Mouse (Mus musculus) left cerebral cortex, adult 2 months (tissue): ENCODE measurements around the gene Dab2ip. TPM values are rescaled to one million over a fixed set of nuclear protein-coding genes. Genes with fewer than 3 reads are reported as not detected.

Experiments
- DNase-seq, 2 experiments: peaks; one replicate each; pipeline ENCODE4 v3.0.0; 2021 to 2022; ENCODE audit warnings: low spot score in 2 of 2, mixed read lengths in 1 of 2; ENCODE audit errors: extremely low spot score in 1 of 2
- H3K27ac ChIP-seq: fragments of 200-600 bp; 2 replicates; pipeline ENCODE4 v1.8.1; 2022
- H3K4me3 ChIP-seq: fragments of 200-600 bp; 2 replicates; pipeline ENCODE4 v1.8.1; 2022
- CTCF ChIP-seq: fragments of 200-600 bp; IDR thresholded peaks from 2 replicates; pipeline ENCODE4 v1.8.1; 2022; ENCODE audit warnings: antibody characterized with exemption, mild to moderate bottlenecking, moderate library complexity
- intact Hi-C: fragments of 180-260 bp; cut with DNase I; formaldehyde crosslinking; loops from one replicate; pipeline ENCODE4 v1.15.1; 2025
- total RNA-seq, 2 experiments: library from RNA; stranded (reverse); gene quantifications; 2 replicates each; pipeline ENCODE4 v1.2.3; 2021

Gene Dab2ip
- total RNA-seq, 2 experiments from 2014 or later = 144 to 152 TPM

DNA sequence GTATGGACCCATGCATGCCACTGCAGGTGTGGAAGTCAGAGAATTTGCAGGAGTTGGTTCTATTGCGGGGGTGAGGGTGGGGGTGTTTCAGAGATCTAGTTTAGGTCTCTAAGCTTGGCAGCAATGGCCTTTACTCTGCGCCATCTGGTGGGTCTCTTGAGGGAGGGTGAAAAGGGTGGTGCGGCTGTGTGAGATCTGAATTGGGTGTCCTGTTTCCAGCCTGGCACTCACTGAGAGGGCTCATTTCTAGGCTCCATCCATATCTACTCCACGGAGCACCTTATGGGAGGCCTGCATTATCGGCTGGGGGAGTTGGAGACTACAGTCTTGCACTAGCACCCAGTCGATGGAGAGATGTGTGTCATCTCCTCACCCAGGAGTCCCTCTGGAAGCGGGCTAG, 60.9 kb downstream of the Dab2ip start:
- no peak for TF ChIP-seq CTCF
- H3K27ac ChIP-seq = no peak overlapping the region
- intact Hi-C loops = no loop called here
- DNase-seq = no peak
- H3K4me3 ChIP-seq = no peak overlapping the region

DNA sequence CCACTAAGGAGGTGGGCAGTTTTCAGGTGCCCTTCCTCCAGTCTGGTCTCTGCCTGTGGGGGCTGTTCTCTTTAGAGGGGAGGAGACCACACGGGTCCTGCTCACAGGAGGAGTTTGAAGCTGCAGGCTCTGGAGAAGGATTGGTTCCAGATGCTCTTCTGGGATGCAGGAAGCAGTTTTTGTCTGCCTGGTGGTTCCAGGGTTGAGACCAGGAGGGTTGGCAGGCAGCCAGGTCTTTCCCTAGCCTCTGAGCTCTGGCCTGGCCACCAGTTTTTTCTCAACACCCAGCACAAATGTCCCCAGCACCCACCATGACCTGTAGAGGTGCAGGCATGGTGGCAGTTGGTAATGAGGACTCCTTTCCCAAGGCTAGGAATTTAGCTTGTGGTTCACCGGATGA, 61.5 kb downstream of the Dab2ip start:
- no peak overlapping the region for H3K27ac ChIP-seq
- TF ChIP-seq CTCF = no peak

DNA sequence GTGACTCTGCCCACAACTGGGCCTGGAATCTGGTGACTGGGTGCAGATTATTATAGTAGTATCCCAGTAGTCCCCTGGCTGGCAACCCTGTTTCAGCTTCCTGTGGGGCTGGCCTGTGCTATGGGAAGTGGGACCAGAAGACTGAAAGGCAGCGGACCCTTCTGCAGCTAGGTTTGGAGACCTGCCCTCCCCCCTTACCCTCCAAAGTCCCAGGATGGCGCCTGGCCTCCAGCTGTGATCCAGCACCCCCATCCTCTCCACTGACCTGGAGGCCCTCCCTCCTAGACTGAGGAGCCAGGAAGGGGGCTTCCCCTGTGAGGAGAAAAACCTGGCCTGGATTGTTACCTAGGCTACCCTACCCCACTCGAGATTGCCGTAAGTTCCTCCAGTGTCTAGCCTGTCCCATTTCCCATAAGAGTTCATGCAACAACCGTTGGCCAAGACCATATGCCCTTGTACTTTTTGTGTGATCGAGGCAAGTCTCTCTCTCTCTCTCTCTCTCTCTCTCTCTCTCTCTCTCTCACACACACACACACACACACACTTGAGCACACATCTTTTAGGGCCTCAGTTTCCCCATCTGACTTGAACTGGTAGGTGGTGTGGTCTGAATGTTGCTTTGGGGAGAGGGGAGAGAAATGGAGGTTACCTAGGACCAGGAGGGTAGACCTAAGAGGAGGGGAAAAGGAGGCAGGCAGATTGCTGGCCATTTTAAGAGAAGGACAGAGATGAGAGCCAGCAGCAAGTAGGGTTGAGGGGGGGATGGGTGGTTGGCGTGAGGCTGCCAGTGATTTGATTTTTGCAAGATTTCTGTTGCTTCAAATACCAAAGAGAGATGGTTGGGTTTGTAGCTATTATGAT, 62.5 kb downstream of the Dab2ip start:
- TF ChIP-seq CTCF = no peak
- no peak for DNase-seq
- H3K4me3 ChIP-seq = no peak overlapping the region
- no peak overlapping the region for H3K27ac ChIP-seq
- intact Hi-C loops = no loop called here

More for the DNA sequence above, 61.5 kb downstream of the Dab2ip start:
- H3K4me3 ChIP-seq = no peak overlapping the region
- intact Hi-C loops = no loop called here
- DNase-seq = no peak

DNA sequence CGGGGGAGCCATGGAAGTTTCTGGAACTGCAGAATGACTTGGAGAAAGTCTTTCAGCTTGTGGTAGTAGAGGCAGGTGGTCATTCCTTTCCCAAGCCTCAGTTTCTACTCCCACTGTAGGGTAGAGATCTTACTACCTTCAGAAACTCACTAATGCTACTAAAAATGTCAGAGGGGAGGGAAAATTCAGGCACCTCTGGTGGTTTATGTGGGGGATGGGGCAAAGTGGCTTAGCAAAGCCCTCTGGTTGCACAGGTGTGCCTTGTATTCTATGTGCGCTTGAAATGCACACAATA, 63.1 kb downstream of the Dab2ip start:
- no peak for TF ChIP-seq CTCF
- intact Hi-C loops = no loop called here
- no peak overlapping the region for H3K4me3 ChIP-seq
- no peak overlapping the region for H3K27ac ChIP-seq
- DNase-seq = no peak

DNA sequence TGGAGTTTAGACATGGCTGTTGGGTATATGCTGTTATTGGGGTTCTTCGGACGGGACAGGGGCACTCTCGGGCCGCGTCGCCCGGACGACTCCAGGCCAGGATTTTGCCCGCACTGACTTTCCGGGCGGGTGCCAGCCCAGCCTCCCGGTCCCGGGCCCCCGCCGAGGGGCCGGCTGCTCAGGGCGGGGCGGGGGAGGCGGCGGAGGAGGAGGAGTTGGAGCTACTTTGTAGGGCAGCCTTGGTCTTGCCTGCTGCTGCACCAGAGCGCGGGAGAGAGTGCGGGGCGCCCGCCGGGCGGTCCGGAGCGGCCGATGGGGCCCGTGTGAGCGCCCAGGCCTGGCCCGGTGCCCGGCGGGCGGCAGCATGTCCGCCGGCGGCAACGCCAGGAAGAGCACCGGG, 63.7 kb downstream of the Dab2ip start:
- H3K27ac ChIP-seq = peak overlapping the region; percentile 61
- intact Hi-C loops = no loop called here
- no peak for TF ChIP-seq CTCF

DNA sequence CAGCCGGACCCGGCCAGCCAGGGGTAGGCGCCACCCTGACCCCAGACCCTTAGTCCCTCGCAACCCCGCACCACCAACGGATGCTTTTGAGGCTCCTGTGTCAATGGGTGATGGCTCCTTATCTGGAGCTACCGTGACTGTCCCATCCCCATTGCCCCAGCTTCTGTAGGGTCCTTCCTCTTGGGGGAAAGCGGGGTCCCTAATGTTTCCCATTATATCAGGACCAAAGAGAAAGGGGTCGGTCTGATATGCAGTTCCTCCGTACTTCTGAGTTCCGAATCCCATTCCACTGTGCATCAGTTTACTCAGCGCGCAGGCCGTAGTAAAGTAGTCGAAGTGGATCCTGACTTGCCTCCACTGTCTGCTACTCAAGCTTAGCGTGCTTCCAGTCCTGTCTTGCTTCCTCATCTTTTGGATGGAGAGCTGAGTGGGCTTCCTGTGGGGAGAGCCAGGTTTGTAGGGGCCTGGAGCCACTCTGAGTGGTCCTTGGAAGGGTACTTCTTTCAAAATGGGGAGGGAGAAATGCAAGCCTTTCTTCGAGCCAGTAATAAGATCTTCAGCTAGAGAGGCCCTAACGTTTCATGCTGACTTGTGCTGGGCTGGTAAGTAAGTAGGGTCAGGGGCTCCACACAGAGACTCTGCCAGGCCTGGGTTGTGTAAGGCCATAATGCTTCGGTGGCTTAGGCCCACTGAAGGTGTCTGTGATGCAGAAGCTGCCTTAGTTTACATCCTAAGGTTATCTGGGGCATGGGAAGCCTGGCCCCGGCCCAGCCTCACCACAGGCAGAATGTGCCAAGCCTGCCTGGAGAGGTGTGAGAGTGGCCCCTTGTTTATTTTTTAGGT, 64.4 kb downstream of the Dab2ip start:
- H3K4me3 ChIP-seq = peak overlapping the region; percentile 49
- peak overlapping the region; percentile 61 for H3K27ac ChIP-seq
- TF ChIP-seq CTCF = no peak
- no peak for DNase-seq
- intact Hi-C loops = no loop called here

More for the DNA sequence above, 63.7 kb downstream of the Dab2ip start:
- peak overlapping the region; percentile 49 for H3K4me3 ChIP-seq
- peak; percentile 29 to 34 for DNase-seq

DNA sequence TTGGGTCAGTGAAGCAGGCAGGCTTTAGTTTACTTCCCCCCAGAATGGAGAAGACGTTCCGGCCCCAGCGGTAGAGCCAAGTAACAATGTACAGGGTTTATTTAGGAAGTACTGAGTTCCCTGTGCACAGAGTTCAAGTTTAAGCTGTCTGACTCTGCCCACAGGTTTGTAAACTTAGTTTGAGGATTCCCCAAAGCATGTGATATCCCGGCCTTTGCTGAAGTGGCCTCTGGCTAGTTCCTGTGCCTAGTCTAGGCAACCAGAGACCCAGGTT, 65.0 kb downstream of the Dab2ip start:
- peak overlapping the region; percentile 49 for H3K4me3 ChIP-seq
- TF ChIP-seq CTCF = no peak
- H3K27ac ChIP-seq = no peak overlapping the region; the same call in 1 of the 2 replicates
- intact Hi-C loops = no loop called here
- no peak for DNase-seq

DNA sequence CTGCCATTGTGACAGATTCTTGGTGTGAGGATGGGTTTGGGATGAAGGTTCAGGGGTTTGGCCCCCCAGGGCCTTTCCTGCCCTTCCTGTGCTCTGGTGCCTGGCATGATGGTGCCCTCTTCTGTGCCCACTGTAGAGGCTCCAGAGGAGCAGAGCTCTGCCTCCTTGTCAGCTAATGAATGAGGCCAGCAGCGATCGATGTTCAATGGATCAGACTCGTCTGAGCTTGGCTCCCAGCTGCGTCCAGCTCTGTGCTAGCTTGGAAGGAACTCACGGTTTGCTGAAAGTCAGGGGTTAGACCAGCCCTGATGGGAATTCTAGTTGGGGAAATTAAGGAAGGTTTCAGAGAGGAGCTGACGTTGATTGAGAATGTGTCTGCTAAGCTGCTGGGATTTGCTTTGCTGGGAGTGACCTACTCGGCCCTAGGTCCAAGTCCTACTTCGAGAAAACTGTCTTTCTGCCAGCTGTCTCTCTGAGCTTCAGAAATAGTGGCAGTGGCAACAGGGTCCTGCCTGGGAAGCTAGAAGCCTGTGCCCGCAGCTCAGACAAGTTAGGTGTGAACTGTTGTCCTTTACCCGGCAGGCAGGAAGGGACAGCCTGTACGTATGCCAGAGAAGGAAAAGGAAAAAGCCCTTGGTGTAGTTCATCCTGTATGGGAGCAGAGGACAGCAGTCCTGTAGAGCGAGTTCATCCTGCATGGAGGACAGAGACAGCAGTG, 65.5 kb downstream of the Dab2ip start:
- DNase-seq = no peak
- intact Hi-C loops = no loop called here
- TF ChIP-seq CTCF = no peak
- Histone ChIP-seq H3K4me3 (peak overlapping the region; percentile 19), H3K27ac (peak overlapping the region; percentile 9; the same call in 1 of the 2 replicates)

DNA sequence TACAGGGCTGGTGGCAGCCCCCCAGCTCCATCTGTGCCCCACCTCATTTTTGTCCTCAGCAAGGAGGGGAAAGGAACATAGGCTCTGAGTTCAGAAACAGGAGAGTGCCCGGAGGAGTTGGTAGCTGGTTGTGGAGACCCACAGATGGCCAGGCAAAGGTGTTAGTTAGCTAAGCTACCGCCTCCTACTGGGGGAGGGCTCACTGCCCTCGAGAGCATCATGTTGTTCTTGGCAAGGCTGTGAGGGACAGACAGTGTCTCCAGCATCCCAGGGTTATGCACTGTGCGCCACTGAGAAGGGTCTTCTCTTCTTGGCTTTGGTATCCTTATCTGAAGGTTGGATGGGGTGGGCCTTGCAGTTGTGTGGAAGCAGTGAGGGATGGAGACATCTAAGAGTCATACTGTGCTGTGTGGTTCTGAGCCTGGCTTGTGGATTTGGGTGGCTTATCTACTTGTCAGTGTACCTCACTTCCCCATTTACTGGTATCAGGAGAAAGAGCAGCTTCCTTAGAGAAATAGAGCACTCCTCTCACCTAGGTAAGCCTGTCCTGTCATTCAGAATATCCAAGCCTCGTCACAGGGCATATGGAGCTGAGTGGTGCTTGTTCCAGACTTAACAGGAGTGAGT, 66.4 kb downstream of the Dab2ip start:
- no peak for DNase-seq
- Histone ChIP-seq H3K4me3 (no peak overlapping the region), H3K27ac (peak overlapping the region; percentile 24; the same call in 1 of the 2 replicates)
- peak; percentile 5; the same call in 1 of the 2 replicates for TF ChIP-seq CTCF
- intact Hi-C loops = no loop called here

DNA sequence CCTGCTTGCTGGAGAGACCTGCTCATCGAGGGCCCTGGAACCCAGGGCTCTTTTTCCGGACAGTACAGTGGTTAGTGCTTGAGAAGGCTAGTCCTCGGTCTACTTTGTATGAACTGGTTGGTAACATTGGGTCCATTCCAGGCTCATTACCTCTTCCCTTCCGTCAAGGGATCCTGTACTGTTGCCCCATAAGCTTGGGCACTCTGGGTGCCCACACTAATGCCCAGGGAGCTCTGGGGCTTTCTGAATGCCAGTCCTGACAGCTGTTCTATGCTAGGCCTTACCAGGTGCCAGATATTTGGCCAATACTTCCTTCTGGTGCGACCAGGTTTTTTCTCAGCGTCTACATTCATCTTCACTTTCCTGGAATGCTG, 66.9 kb downstream of the Dab2ip start:
- TF ChIP-seq CTCF = no peak
- no peak overlapping the region for H3K27ac ChIP-seq
- intact Hi-C loops = no loop called here
- DNase-seq = no peak
- H3K4me3 ChIP-seq = no peak overlapping the region

DNA sequence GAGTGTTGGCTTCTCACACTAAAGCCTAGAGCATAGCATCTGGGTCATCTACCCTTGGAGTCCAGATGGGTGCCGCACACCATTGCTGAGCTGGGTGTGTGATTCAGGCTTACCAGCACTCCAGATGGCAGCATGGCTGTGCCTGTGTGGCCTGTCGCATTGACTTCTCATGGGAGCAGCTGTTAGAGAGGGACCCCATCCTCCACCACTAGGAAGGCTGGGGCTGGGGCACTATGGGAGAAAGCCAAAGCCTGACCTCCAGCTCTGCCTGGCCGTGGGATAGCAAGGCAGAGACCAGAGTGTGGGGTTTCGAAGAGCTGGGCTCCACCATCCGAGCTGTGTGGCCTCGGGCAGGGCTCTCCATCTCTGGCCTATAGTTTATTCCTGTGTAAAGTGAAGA, 67.5 kb downstream of the Dab2ip start:
- no peak for DNase-seq
- no peak overlapping the region for H3K4me3 ChIP-seq
- no peak overlapping the region for H3K27ac ChIP-seq
- intact Hi-C loops = no loop called here
- no peak for TF ChIP-seq CTCF
